Mouse (Mus musculus): ENCODE data around the gene Scarb1.

Gene Scarb1

GRCm38 (mm10) chr5:125305229-125306081, 35.4 kb downstream of the Scarb1 start:
- DNase-seq (ENCODE audit: low spot score in 2 of 2), result no peak

GRCm38 (mm10) chr5:125304245-125304856, 36.5 kb downstream of the Scarb1 start:
- no peak for DNase-seq (ENCODE audit: low spot score in 2 of 2)

GRCm38 (mm10) chr5:125303055-125303454, 37.8 kb downstream of the Scarb1 start:
- no peak for DNase-seq (ENCODE audit: low spot score in 2 of 2)

- no peak for DNase-seq (ENCODE audit: low spot score in 2 of 2)
These were observed 42.7 kb downstream of the Scarb1 start for GRCm38 (mm10) chr5:125298234-125298633.

- no peak for DNase-seq (ENCODE audit: low spot score in 2 of 2)
These were observed 43.7 kb downstream of the Scarb1 start for GRCm38 (mm10) chr5:125297171-125297570.

- DNase-seq (ENCODE audit: low spot score in 2 of 2), result no peak
These were observed 47.9 kb downstream of the Scarb1 start for GRCm38 (mm10) chr5:125292951-125293350.

GRCm38 (mm10) chr5:125291895-125292294, 49.0 kb downstream of the Scarb1 start:
- no peak for DNase-seq (ENCODE audit: low spot score in 2 of 2)

GRCm38 (mm10) chr5:125291387-125291786, 49.5 kb downstream of the Scarb1 start:
- DNase-seq (ENCODE audit: low spot score in 2 of 2), result no peak

GRCm38 (mm10) chr5:125287053-125287655, 53.7 kb downstream of the Scarb1 start:
- DNase-seq (ENCODE audit: low spot score in 2 of 2), result no peak

GRCm38 (mm10) chr5:125286090-125286489, 54.8 kb downstream of the Scarb1 start:
- DNase-seq (ENCODE audit: low spot score in 2 of 2), result no peak

GRCm38 (mm10) chr5:125283748-125284640, 56.9 kb downstream of the Scarb1 start:
- peak; percentile 67 to 73 for DNase-seq (ENCODE audit: low spot score in 2 of 2)

- no peak for DNase-seq (ENCODE audit: low spot score in 2 of 2)
These were observed 61.7 kb downstream of the Scarb1 start for GRCm38 (mm10) chr5:125279216-125279615.

- DNase-seq (ENCODE audit: low spot score in 2 of 2), result no peak
These were observed 62.6 kb downstream of the Scarb1 start for GRCm38 (mm10) chr5:125278314-125278713.

GRCm38 (mm10) chr5:125277313-125277712, 63.6 kb downstream of the Scarb1 start:
- DNase-seq (ENCODE audit: low spot score in 2 of 2), result no peak

- DNase-seq (ENCODE audit: low spot score in 2 of 2), result no peak
These were observed 64.1 kb downstream of the Scarb1 start for GRCm38 (mm10) chr5:125276765-125277164.

GRCm38 (mm10) chr5:125275315-125275714, 65.6 kb downstream of the Scarb1 start:
- no peak for DNase-seq (ENCODE audit: low spot score in 2 of 2)

GRCm38 (mm10) chr5:125274773-125275172, 66.1 kb downstream of the Scarb1 start:
- DNase-seq (ENCODE audit: low spot score in 2 of 2), result no peak

GRCm38 (mm10) chr5:125274182-125274581, 66.7 kb downstream of the Scarb1 start:
- DNase-seq (ENCODE audit: low spot score in 2 of 2), result no peak

- peak; percentile 72 to 85 for DNase-seq (ENCODE audit: low spot score in 2 of 2)
These were observed 67.2 kb downstream of the Scarb1 start for GRCm38 (mm10) chr5:125273666-125274109.

GRCm38 (mm10) chr5:125272231-125272988, 68.5 kb downstream of the Scarb1 start:
- DNase-seq (ENCODE audit: low spot score in 2 of 2), result no peak
